Comparison of ENCODE assay signal across 16 mouse cellular contexts in genomic region chr9:65606321-65607109, GRCm38 (mm10). TPM values are rescaled to one million over a fixed set of nuclear protein-coding genes. Genes with fewer than 3 reads are reported as not detected.
DNase-seq lines count a peak whose midpoint lies in the region; ATAC-seq and TF ChIP-seq lines count a peak whose summit lies in the region.
"Had no signal": no experiment of that assay in that cellular context is flagged by ENCODE, and none has a peak within 500 bp of the region (broad histone marks: within the 10 kb centered on the region; RNA-seq: fewer than 3 reads in every experiment).

No protein-coding gene starts in this region.

- no peak overlapping the region for H3K9ac ChIP-seq in lung, embryonic 14.5 days
- no peak overlapping the region for H3K9ac ChIP-seq in limb, embryonic 12.5 days (replicated peaks)
- H3K9ac ChIP-seq: forebrain, postnatal 0 days; liver, embryonic 14.5 days; midbrain, embryonic 12.5 days had no signal

- H3K4me2 ChIP-seq in lung, embryonic 14.5 days, result no peak overlapping the region
- H3K4me2 ChIP-seq in limb, embryonic 12.5 days, result no peak overlapping the region

- WGBS in lung, embryonic 14.5 days, result 40% methylated on average over 9 of the region's 9 CpGs
- 33% methylated on average over 9 of the region's 9 CpGs for WGBS in limb, embryonic 12.5 days

- no peak overlapping the region for H3K4me3 ChIP-seq in lung, embryonic 14.5 days (ENCODE audit: low read depth, low read length)
- no peak overlapping the region for H3K4me3 ChIP-seq in limb, embryonic 12.5 days (replicated peaks)

- peak; percentile 39; the same call in 1 of the 2 replicates for ATAC-seq in lung, embryonic 14.5 days (ENCODE audit: insufficient read depth)
- no peak for ATAC-seq in limb, embryonic 12.5 days (ENCODE audit: insufficient number of reproducible peaks, insufficient read depth, low FRiP score, low TSS enrichment, low read depth)
- no peak for ATAC-seq in granulocyte monocyte progenitor cell, adult 5-6 weeks (replicated peaks; ENCODE audit: poor library complexity, severe bottlenecking)

- peak overlapping the region; percentile 1; the same call in 1 of the 2 replicates for H3K27ac ChIP-seq in lung, embryonic 14.5 days (ENCODE audit: low read depth)
- H3K27ac ChIP-seq in limb, embryonic 12.5 days, result peak overlapping the region; percentile 41; the same call in 1 of the 2 replicates
- H3K27ac ChIP-seq: hindbrain, embryonic 15.5 days; liver, embryonic 14.5 days; midbrain, embryonic 12.5 days had no signal

- H3K36me3 ChIP-seq in lung, embryonic 14.5 days (ENCODE audit: insufficient read depth), result no peaks in the 10 kb centered on the region
- H3K36me3 ChIP-seq in limb, embryonic 12.5 days, result no peaks in the 10 kb centered on the region
- H3K36me3 ChIP-seq: hindbrain, embryonic 15.5 days; midbrain, embryonic 12.5 days had no signal

- H3K27me3 ChIP-seq in lung, embryonic 14.5 days (ENCODE audit: insufficient read depth, low read length), result no peaks in the 10 kb centered on the region
- H3K27me3 ChIP-seq in limb, embryonic 12.5 days, result no peaks in the 10 kb centered on the region
- H3K27me3 ChIP-seq: hindbrain, embryonic 15.5 days had no signal

- peak; percentile 54 to 74 for DNase-seq in adrenal gland, adult (ENCODE audit: inconsistent age in 2 of 2, low spot score in 1 of 2)
- DNase-seq in adrenal gland, adult 18-20 months (ENCODE audit: low spot score in 2 of 2), result no peak
- no peak for DNase-seq in lung, embryonic 14.5 days
- no peak for DNase-seq in lung, adult 18-20 months
- DNase-seq in adrenal gland, postnatal 10 days, result peak; percentile 24
- DNase-seq in thymus, postnatal 0 days (ENCODE audit: low spot score), result no peak
- DNase-seq: cerebellum, postnatal 25 days; forebrain, postnatal 0 days; kidney, postnatal 4 days; spleen, adult 18-20 months had no signal

- no peak for TF ChIP-seq CTCF in lung, embryonic 14.5 days (IDR thresholded peaks at IDR 0.05; ENCODE audit: low read depth)

- H3K9me3 ChIP-seq in lung, embryonic 14.5 days (ENCODE audit: low read depth, low read length), result no peaks in the 10 kb centered on the region
- H3K9me3 ChIP-seq in limb, embryonic 12.5 days, result no peaks in the 10 kb centered on the region
- H3K9me3 ChIP-seq: hindbrain, embryonic 15.5 days; midbrain, embryonic 12.5 days had no signal

- H3K4me1 ChIP-seq in lung, embryonic 14.5 days (ENCODE audit: insufficient read depth), result no peaks in the 10 kb centered on the region
- peaks cover 11% of the 10 kb centered on the region; the same call in 1 of the 2 replicates for H3K4me1 ChIP-seq in limb, embryonic 12.5 days (replicated peaks)

RNA-seq across cellular contexts. Expression of gene Pif1, which starts 19.6 kb away (rescaled TPM):
- not detected for total RNA-seq in adrenal gland, adult 18-20 months (2021)
- 16.1 and 18.4 TPM in 2 replicates for polyA plus RNA-seq in lung, embryonic 14.5 days (2014; fragmentation: Nextera tagmentation; extraction: Ambion mirVana)
- total RNA-seq in adrenal gland, postnatal 10 days (2021), result 1 to 10 TPM; 2.0 to 3.3 TPM
- 21.7 and 22.8 TPM in 2 replicates for polyA plus RNA-seq in limb, embryonic 12.5 days (2016; fragmentation: Nextera tagmentation; extraction: Ambion mirVana)
- 14.4 and 17.4 TPM in 2 replicates for polyA plus RNA-seq in thymus, postnatal 0 days (2015; fragmentation: Nextera tagmentation; extraction: Ambion mirVana)
- 5.3 and 5.4 TPM in 2 replicates for total RNA-seq in granulocyte monocyte progenitor cell, adult 5-6 weeks (2014; fragmentation: Nextera tagmentation)
- total RNA-seq in granulocyte monocyte progenitor cell, adult 5-6 weeks (2017), result 8.7 and 13.2 TPM in 2 replicates
- total RNA-seq: neutrophil, adult 5-6 weeks had no signal

RNA-seq across cellular contexts. Expression of gene Rbpms2, which starts 22.9 kb away (rescaled TPM):
- total RNA-seq in adrenal gland, adult 18-20 months (2021), result 10 to 100 TPM; 63.3 to 89.9 TPM
- 20.3 and 25.3 TPM in 2 replicates for polyA plus RNA-seq in lung, embryonic 14.5 days (2014; fragmentation: Nextera tagmentation; extraction: Ambion mirVana)
- 10 to 100 TPM; 49.7 to 61.5 TPM for total RNA-seq in adrenal gland, postnatal 10 days (2021)
- polyA plus RNA-seq in limb, embryonic 12.5 days (2016; fragmentation: Nextera tagmentation; extraction: Ambion mirVana), result 16.4 and 18.3 TPM in 2 replicates
- 1.8 and 2.0 TPM in 2 replicates for polyA plus RNA-seq in thymus, postnatal 0 days (2015; fragmentation: Nextera tagmentation; extraction: Ambion mirVana)
- 7.5 TPM in 1 of 2 replicates, not detected in the other for total RNA-seq in granulocyte monocyte progenitor cell, adult 5-6 weeks (2014; fragmentation: Nextera tagmentation)
- 0.67 TPM in 1 of 2 replicates, not detected in the other for total RNA-seq in granulocyte monocyte progenitor cell, adult 5-6 weeks (2017)

RNA-seq across cellular contexts. Expression of gene Plekho2, which starts 26.7 kb away (rescaled TPM):
- 10 to 100 TPM; 44.9 to 52.5 TPM for total RNA-seq in adrenal gland, adult 18-20 months (2021)
- 20.9 and 21.8 TPM in 2 replicates for polyA plus RNA-seq in lung, embryonic 14.5 days (2014; fragmentation: Nextera tagmentation; extraction: Ambion mirVana)
- total RNA-seq in adrenal gland, postnatal 10 days (2021), result 10 to 100 TPM; 32.5 to 37.8 TPM
- 12.2 and 15.0 TPM in 2 replicates for polyA plus RNA-seq in limb, embryonic 12.5 days (2016; fragmentation: Nextera tagmentation; extraction: Ambion mirVana)
- polyA plus RNA-seq in thymus, postnatal 0 days (2015; fragmentation: Nextera tagmentation; extraction: Ambion mirVana), result 12.2 and 14.9 TPM in 2 replicates
- total RNA-seq in granulocyte monocyte progenitor cell, adult 5-6 weeks (2014; fragmentation: Nextera tagmentation), result 15.4 and 20.2 TPM in 2 replicates
- total RNA-seq in granulocyte monocyte progenitor cell, adult 5-6 weeks (2017), result 7.1 and 12.6 TPM in 2 replicates

Comparison
In these comparisons a context has a peak if more than half of its experiments do, and no peak if none do; other contexts are left out.
1. DNase-seq: peak in adrenal gland, adult (2 of 2) and adrenal gland, postnatal 10 days (single experiment); none in adrenal gland, adult 18-20 months (0 of 2), lung, embryonic 14.5 days (single experiment), lung, adult 18-20 months (0 of 2) and thymus, postnatal 0 days (single experiment).
2. RNA of gene Rbpms2, which starts 22.9 kb away (total RNA-seq): 63.3 to 89.9 TPM in adrenal gland, adult 18-20 months and 49.7 to 61.5 TPM in adrenal gland, postnatal 10 days; 0.67 to 7.5 TPM in granulocyte monocyte progenitor cell, adult 5-6 weeks; every median in the first group is over 4 times any median in the second.